Mouse (Mus musculus) thymus, postnatal 14 days (tissue): ENCODE measurements at regions not wholly inside any gene's neighbourhood (a gene's known extent, or its start where the extent isn't known, plus 50 kb on each side); places are given as distances from the start of the nearest gene placed in this dataset.

ENCODE experiments used
- DNase-seq: peaks from one replicate; pipeline ENCODE4 v3.0.0; 2021

- no peak for DNase-seq
Observed at GRCm38 (mm10) chr16:30775740-30776700, 176.5 kb downstream of the Fam43a start.

- no peak for DNase-seq
Observed at GRCm38 (mm10) chr16:30777416-30777815, 177.9 kb downstream of the Fam43a start.

- DNase-seq = no peak
Observed at GRCm38 (mm10) chr16:30778078-30778477, 178.6 kb downstream of the Fam43a start.

DNA sequence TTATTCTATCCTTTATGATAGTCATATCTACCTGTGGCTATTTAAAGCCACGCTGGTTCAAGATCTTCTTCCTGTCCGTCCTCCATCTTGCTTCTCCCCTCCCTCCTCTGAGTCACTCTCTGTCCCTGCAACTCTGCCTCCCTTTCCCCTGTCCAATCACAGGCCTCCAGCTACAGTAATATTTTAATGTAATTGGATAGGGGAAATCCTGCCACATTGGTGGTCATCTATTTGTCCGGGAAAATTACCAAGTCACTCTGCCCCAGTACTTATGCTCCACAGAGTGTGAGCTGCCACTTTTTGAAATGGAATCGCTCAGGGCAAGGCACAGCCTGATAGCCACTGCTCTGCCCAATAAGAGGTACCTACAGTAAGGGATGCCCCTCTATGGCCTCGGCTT is 179.4 kb downstream of the Fam43a start:
- no peak for DNase-seq

GRCm38 (mm10) chr16:30784261-30784660 is 184.7 kb downstream of the Fam43a start:
- DNase-seq = no peak

DNA sequence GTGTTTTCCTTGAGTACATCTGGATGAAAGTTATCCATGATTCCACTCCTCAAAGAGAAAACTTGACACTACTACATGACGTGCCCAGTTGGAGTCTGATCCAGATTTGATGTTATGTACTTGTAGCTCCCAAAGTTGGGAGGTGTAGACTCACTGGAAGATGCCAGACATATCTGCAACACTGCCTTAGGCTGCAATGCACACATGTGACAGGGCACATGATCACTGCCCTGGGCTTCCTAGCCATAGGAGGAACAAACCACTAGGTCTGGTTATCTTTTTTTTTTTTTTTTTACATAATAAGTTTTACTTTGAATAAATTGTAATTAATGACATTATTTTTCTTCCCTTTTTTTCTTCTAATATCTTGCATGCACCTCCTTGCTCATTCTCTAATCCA is 185.4 kb downstream of the Fam43a start:
- DNase-seq = no peak

GRCm38 (mm10) chr16:30786060-30786459 is 186.5 kb downstream of the Fam43a start:
- no peak for DNase-seq

DNA sequence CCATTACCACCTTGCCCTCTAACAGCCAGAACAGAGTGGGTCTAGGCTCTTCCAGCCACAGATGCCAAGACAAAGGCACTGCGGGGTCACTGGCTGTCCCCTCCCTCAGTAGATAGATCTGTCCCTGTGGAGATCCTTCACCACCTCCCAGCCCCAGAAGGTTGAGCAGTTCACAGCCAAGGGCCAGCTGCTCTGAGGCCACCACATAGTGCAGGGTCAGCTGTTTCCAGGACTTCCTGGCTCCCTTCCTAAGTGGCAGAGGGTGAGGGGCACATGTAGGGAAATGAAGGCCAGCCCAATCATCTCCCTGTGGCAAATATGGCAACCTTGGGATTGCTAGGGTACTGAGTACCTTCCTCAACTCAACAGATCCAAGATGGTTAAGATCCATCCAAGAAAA is 187.8 kb downstream of the Fam43a start:
- DNase-seq = no peak

GRCm38 (mm10) chr16:30788321-30788781 is 188.8 kb downstream of the Fam43a start:
- no peak for DNase-seq

GRCm38 (mm10) chr16:30788944-30789781 is 189.6 kb downstream of the Fam43a start:
- no peak for DNase-seq

DNA sequence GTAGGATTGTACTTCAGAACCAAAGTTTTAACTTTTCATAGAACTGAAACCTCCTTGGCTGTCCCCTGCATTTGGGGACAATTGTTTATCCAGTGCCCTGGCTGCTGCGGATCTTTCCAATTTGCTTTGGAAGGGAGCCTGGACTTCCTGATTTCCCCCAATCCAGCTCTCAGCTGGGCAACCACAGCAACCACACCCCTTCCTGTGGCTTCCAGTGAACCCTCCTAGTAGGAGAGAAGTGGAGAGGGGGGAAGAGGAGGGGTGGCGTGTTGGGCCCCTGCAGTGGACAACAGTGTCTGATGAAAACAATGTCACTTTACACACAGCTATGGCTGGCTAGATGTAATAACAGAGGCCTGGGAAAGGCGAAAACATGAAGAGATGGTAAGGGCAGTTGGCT is 190.5 kb downstream of the Fam43a start:
- DNase-seq = no peak

DNA sequence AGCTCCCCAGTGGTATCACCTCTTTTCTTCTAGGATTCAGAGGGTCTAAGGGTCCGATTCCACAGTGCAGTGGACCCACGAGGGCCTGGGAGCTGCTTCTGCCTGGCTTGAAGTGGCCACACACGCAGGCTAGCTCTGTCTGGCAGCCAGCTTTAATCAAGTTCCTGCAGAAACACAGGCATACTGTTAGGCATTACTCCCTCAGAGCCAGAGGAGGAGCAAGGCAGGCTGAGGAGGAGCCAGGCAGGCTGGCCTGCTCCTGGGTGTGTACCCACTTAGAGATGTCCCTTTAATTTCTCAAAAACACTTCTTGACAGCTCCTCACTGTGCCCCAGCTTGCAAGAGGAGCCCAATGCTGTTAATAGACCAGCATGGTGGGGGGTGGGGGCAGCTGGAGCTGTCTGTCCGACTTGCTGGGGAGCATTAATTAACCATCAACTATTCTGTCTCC is 191.1 kb downstream of the Fam43a start:
- no peak for DNase-seq

DNA sequence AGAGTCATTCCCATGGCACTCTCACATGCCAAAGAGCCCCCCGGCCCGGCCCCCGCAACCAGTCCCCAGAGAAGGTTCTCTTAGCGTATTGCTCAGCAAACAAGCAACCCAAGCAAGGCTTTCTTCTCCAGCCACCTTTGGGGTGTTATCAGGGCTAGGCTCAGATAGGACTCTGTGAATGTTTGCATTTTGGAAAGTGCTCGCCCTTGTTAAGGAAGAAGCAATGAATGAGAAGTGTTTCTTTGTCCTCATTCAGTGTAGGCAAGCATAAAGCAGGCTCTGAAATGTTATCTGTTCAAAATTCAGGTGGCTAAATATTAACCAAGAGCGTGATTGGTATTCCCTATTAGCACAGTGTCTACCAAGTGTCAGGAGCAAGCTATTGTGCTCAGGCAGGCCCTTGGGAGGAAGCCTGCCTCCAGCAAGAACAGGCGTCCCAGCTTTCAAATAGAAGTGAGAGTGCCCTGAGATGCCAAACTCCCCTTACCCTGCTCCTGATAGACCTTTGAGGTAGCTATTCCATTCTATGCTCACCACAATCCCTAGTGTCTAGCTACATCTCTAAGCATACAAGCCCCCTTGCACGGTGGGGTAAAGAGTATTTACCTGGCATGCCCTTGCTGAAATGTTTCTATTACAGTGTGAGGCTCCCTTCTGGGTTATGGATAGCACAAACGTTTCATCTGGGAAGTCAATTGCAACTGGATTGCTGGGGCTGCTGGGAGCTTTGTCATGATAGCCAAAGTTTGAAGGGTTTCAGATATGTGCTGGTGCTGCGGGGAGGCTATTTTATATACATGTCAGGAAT is 191.7 kb downstream of the Fam43a start:
- no peak for DNase-seq

- no peak for DNase-seq
Observed at GRCm38 (mm10) chr16:30792738-30793377, 193.3 kb downstream of the Fam43a start.

DNA sequence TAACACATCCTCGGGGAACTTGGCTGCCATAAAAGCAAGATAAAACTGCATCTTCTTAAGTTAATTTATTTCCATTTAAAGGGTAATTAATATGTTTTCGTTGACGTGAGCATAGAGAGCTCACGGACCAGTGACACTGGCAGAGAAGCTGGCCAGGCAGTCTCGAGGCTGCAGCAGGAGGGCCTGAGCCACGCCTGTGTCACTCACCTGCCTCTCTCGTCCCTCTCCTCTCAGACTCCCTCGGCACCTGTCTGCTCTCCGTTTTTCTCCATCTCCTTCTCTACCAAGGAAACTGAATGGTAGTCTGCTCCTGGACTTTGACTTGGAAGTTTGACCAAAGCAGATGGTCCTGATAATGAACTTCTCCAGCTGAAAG is 193.8 kb downstream of the Fam43a start:
- DNase-seq = no peak

- no peak for DNase-seq
Observed at GRCm38 (mm10) chr16:30793856-30794255, 194.3 kb downstream of the Fam43a start.

- no peak for DNase-seq
Observed at GRCm38 (mm10) chr16:30795501-30795904, 196.0 kb downstream of the Fam43a start.

- DNase-seq = no peak
Observed at GRCm38 (mm10) chr16:30796103-30796502, 196.6 kb downstream of the Fam43a start.

DNA sequence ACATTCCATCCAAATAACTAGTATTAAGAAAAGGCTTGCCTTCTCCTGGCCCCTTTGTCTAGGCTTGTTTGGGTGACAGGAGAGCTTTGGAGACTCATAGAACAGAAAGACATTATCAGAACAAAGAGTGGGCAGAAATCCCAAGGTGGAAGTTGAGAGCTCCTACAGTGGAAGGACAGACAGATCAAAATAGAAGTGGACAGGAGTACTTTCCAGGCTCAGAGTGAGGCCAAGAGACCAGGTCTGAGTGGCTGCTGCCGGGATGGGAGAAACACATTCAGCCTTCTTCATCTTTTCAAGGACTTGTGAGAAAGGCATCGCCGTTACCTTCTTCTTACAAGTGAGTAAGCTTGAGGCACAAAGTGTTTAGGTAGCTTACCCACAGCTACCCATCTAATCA is 197.5 kb downstream of the Fam43a start:
- DNase-seq = no peak

- no peak for DNase-seq
Observed at GRCm38 (mm10) chr16:30797973-30798471, 198.5 kb downstream of the Fam43a start.

DNA sequence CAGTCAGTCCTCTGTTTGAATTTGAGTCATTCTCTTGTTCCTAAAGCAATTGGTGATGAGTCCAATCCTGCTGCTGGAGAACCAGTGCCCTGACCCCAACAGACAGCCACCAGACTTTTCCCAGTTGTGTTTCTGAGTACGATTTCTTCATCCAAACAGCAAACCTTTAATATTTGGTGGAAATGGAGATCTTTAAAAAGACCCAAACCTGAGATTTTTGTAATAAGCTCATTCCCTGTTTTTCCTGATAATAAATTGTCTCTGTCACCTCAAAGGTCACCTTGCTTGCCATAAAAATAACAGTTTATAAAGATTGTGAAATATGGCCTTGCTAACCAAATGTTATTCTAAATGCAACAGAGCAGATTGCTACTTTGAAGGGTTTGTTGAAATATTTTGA is 199.0 kb downstream of the Fam43a start:
- no peak for DNase-seq
